Mouse (Mus musculus): ENCODE data around the gene Thnsl1. TPM values are rescaled to one million over a fixed set of nuclear protein-coding genes. Genes with fewer than 3 reads are reported as not detected.
"Not testable (repeated sequence)": the region's sequence is repeated elsewhere in the genome, so short reads cannot be mapped to it uniquely, and the experiment has no call there.

The Thnsl1 gene
- total and polyA plus RNA-seq, 2 experiments from 2014 or later = 5.8 to 6.1 TPM

GRCm38 (mm10) chr2:21236846-21237245 is 31.3 kb downstream of the Thnsl1 start:
- Histone ChIP-seq H3K4me3 (ENCODE audit: low read depth, low read length) (no peak overlapping the region), H3K36me3 (replicated peaks; ENCODE audit: control insufficient read depth, insufficient read depth, low read length) (no peaks in the 10 kb centered on the region), H3K27ac (ENCODE audit: low read depth) (no peak overlapping the region), H3K9me3 (replicated peaks; ENCODE audit: control insufficient read depth, low read length) (0 out of 2 replicates have a peak, but pooled peaks cover 3% of the 10 kb centered on the region), H3K4me2 (ENCODE audit: low read depth, low read length) (no peak overlapping the region), H3K9ac (replicated peaks; ENCODE audit: low read depth, low read length) (no peak overlapping the region), H3K27me3 (ENCODE audit: control insufficient read depth, insufficient read depth, low read length) (peaks cover 20% of the 10 kb centered on the region), H3K4me1 (ENCODE audit: control insufficient read depth, insufficient read depth) (no peaks in the 10 kb centered on the region)
- peak; percentile 51; the same call in 1 of the 2 replicates for ATAC-seq (ENCODE audit: insufficient read depth, low read depth)
- no peak for TF ChIP-seq EP300 (IDR thresholded peaks at IDR 0.05; ENCODE audit: low read depth)
- TF ChIP-seq CTCF (IDR thresholded peaks at IDR 0.05; ENCODE audit: low read depth) = no peak
- no peak for DNase-seq (ENCODE audit: low spot score)
- 26% methylated on average over 5 of the region's 5 CpGs for WGBS

- ATAC-seq (ENCODE audit: insufficient read depth, low read depth) = peak; percentile 63; the same call in 1 of the 2 replicates
- not testable (repeated sequence) for H3K9ac ChIP-seq (replicated peaks; ENCODE audit: low read depth, low read length); H3K4me2 ChIP-seq (ENCODE audit: low read depth, low read length); H3K27me3 ChIP-seq (ENCODE audit: control insufficient read depth, insufficient read depth, low read length); H3K4me3 ChIP-seq (ENCODE audit: low read depth, low read length); H3K36me3 ChIP-seq (replicated peaks; ENCODE audit: control insufficient read depth, insufficient read depth, low read length); DNase-seq (ENCODE audit: low spot score); H3K4me1 ChIP-seq (ENCODE audit: control insufficient read depth, insufficient read depth); H3K27ac ChIP-seq (ENCODE audit: low read depth); H3K9me3 ChIP-seq (replicated peaks; ENCODE audit: control insufficient read depth, low read length)
- WGBS = 0% methylated on average over 3 of the region's 6 CpGs
Measured at GRCm38 (mm10) chr2:21244104-21244503, 38.6 kb downstream of the Thnsl1 start.

- TF ChIP-seq CTCF (IDR thresholded peaks at IDR 0.05; ENCODE audit: low read depth) = no peak
- TF ChIP-seq EP300 (IDR thresholded peaks at IDR 0.05; ENCODE audit: low read depth) = 0 out of 2 replicates have a peak, but pooled peaks have one; percentile 31
- no peak overlapping the region for H3K4me3 ChIP-seq (ENCODE audit: low read depth, low read length)
- H3K36me3 ChIP-seq (replicated peaks; ENCODE audit: control insufficient read depth, insufficient read depth, low read length) = no peaks in the 10 kb centered on the region
- peak; percentile 57 for ATAC-seq (ENCODE audit: insufficient read depth, low read depth)
- peaks cover 6% of the 10 kb centered on the region; the same call in 1 of the 2 replicates for H3K4me1 ChIP-seq (ENCODE audit: control insufficient read depth, insufficient read depth)
- WGBS = 24% methylated on average over 4 of the region's 4 CpGs
- peak; percentile 77 for DNase-seq (ENCODE audit: low spot score)
- H3K9ac ChIP-seq (replicated peaks; ENCODE audit: low read depth, low read length) = no peak overlapping the region
- H3K9me3 ChIP-seq (replicated peaks; ENCODE audit: control insufficient read depth, low read length) = 0 out of 2 replicates have a peak, but pooled peaks cover 3% of the 10 kb centered on the region
- H3K27me3 ChIP-seq (ENCODE audit: control insufficient read depth, insufficient read depth, low read length) = no peaks in the 10 kb centered on the region
- no peak overlapping the region for H3K27ac ChIP-seq (ENCODE audit: low read depth)
- no peak overlapping the region for H3K4me2 ChIP-seq (ENCODE audit: low read depth, low read length)
Measured at GRCm38 (mm10) chr2:21244986-21245385, 39.5 kb downstream of the Thnsl1 start.

- Histone ChIP-seq H3K9ac (replicated peaks; ENCODE audit: low read depth, low read length) (no peak overlapping the region), H3K4me1 (ENCODE audit: control insufficient read depth, insufficient read depth) (peaks cover 6% of the 10 kb centered on the region; the same call in 1 of the 2 replicates), H3K4me2 (ENCODE audit: low read depth, low read length) (no peak overlapping the region), H3K27me3 (ENCODE audit: control insufficient read depth, insufficient read depth, low read length) (no peaks in the 10 kb centered on the region), H3K36me3 (replicated peaks; ENCODE audit: control insufficient read depth, insufficient read depth, low read length) (no peaks in the 10 kb centered on the region), H3K9me3 (replicated peaks; ENCODE audit: control insufficient read depth, low read length) (0 out of 2 replicates have a peak, but pooled peaks cover 3% of the 10 kb centered on the region), H3K27ac (ENCODE audit: low read depth) (no peak overlapping the region), H3K4me3 (ENCODE audit: low read depth, low read length) (no peak overlapping the region)
- WGBS = 45% methylated on average over 2 of the region's 2 CpGs
- peak; percentile 31 for DNase-seq (ENCODE audit: low spot score)
- TF ChIP-seq EP300 (IDR thresholded peaks at IDR 0.05; ENCODE audit: low read depth) (no peak), CTCF (IDR thresholded peaks at IDR 0.05; ENCODE audit: low read depth) (0 out of 2 replicates have a peak, but pooled peaks have one; percentile 4)
- ATAC-seq (ENCODE audit: insufficient read depth, low read depth) = peak; percentile 62
Measured at GRCm38 (mm10) chr2:21245477-21246102, 40.1 kb downstream of the Thnsl1 start.

- Histone ChIP-seq H3K4me1 (ENCODE audit: control insufficient read depth, insufficient read depth) (no peaks in the 10 kb centered on the region), H3K36me3 (replicated peaks; ENCODE audit: control insufficient read depth, insufficient read depth, low read length) (no peaks in the 10 kb centered on the region), H3K9ac (replicated peaks; ENCODE audit: low read depth, low read length) (no peak overlapping the region), H3K4me2 (ENCODE audit: low read depth, low read length) (no peak overlapping the region), H3K27ac (ENCODE audit: low read depth) (no peak overlapping the region), H3K27me3 (ENCODE audit: control insufficient read depth, insufficient read depth, low read length) (no peaks in the 10 kb centered on the region), H3K4me3 (ENCODE audit: low read depth, low read length) (no peak overlapping the region), H3K9me3 (replicated peaks; ENCODE audit: control insufficient read depth, low read length) (no peaks in the 10 kb centered on the region)
- DNase-seq (ENCODE audit: low spot score) (no peak), ATAC-seq (ENCODE audit: insufficient read depth, low read depth) (no peak)
- WGBS = 71% methylated on average over 3 of the region's 3 CpGs
- TF ChIP-seq CTCF (IDR thresholded peaks at IDR 0.05; ENCODE audit: low read depth) (no peak), EP300 (IDR thresholded peaks at IDR 0.05; ENCODE audit: low read depth) (no peak)
Measured at GRCm38 (mm10) chr2:21253644-21254043, 48.1 kb downstream of the Thnsl1 start.

GRCm38 (mm10) chr2:21254308-21254707 is 48.8 kb downstream of the Thnsl1 start:
- Histone ChIP-seq H3K27ac (ENCODE audit: low read depth) (no peak overlapping the region), H3K27me3 (ENCODE audit: control insufficient read depth, insufficient read depth, low read length) (no peaks in the 10 kb centered on the region), H3K4me1 (ENCODE audit: control insufficient read depth, insufficient read depth) (no peaks in the 10 kb centered on the region), H3K9ac (replicated peaks; ENCODE audit: low read depth, low read length) (no peak overlapping the region), H3K36me3 (replicated peaks; ENCODE audit: control insufficient read depth, insufficient read depth, low read length) (no peaks in the 10 kb centered on the region), H3K9me3 (replicated peaks; ENCODE audit: control insufficient read depth, low read length) (no peaks in the 10 kb centered on the region), H3K4me3 (ENCODE audit: low read depth, low read length) (no peak overlapping the region), H3K4me2 (ENCODE audit: low read depth, low read length) (no peak overlapping the region)
- ATAC-seq (ENCODE audit: insufficient read depth, low read depth) (no peak), DNase-seq (ENCODE audit: low spot score) (no peak)
- no peak for TF ChIP-seq EP300 (IDR thresholded peaks at IDR 0.05; ENCODE audit: low read depth)
- TF ChIP-seq CTCF (IDR thresholded peaks at IDR 0.05; ENCODE audit: low read depth) = no peak
